ENCODE assay signal across 12 mouse cellular contexts in genomic region chr13:63032304-63032830, GRCm38 (mm10).
A peak's percentile ranks its signal among the peaks of the same experiment; 100 is the strongest.
DNase-seq lines count a peak whose midpoint lies in the region; ATAC-seq lines count a peak whose summit lies in the region.
"Had no signal": no experiment of that assay in that cellular context is flagged by ENCODE, and none has a peak within 500 bp of the region (broad histone marks: within the 10 kb centered on the region; RNA-seq: fewer than 3 reads in every experiment).

No protein-coding gene starts in this region.

- DNase-seq in forebrain, embryonic 14.5 days (ENCODE audit: low spot score), result peak; percentile 29
- DNase-seq in hindbrain, embryonic 14.5 days (ENCODE audit: low spot score), result no peak
- DNase-seq in hindbrain, embryonic 11.5 days (ENCODE audit: low spot score), result no peak
- DNase-seq in neural tube, embryonic 10.5 days (ENCODE audit: extremely low spot score, low spot score), result no peak
- DNase-seq in B cell, adult 2 months, result no peak
- DNase-seq: adrenal gland, adult 2 months; cerebellum, adult 9-11 months had no signal

- no peaks in the 10 kb centered on the region for H3K36me3 ChIP-seq in forebrain, embryonic 14.5 days (ENCODE audit: control insufficient read depth, insufficient read depth, low read length)
- no peaks in the 10 kb centered on the region for H3K36me3 ChIP-seq in forebrain, embryonic 12.5 days (replicated peaks)
- no peaks in the 10 kb centered on the region for H3K36me3 ChIP-seq in hindbrain, embryonic 14.5 days (replicated peaks; ENCODE audit: control insufficient read depth, insufficient read depth)
- H3K36me3 ChIP-seq in hindbrain, embryonic 11.5 days (ENCODE audit: control insufficient read depth, insufficient read depth, low read length), result no peaks in the 10 kb centered on the region
- H3K36me3 ChIP-seq in neural tube, embryonic 13.5 days, result no peaks in the 10 kb centered on the region
- no peaks in the 10 kb centered on the region for H3K36me3 ChIP-seq in neural tube, embryonic 15.5 days
- H3K36me3 ChIP-seq: lung, embryonic 15.5 days had no signal

- 74% methylated on average over 5 of the region's 5 CpGs for WGBS in forebrain, embryonic 14.5 days
- 80% methylated on average over 5 of the region's 5 CpGs for WGBS in forebrain, embryonic 12.5 days
- WGBS in hindbrain, embryonic 14.5 days, result 76% methylated on average over 5 of the region's 5 CpGs
- WGBS in hindbrain, embryonic 11.5 days, result 85% methylated on average over 5 of the region's 5 CpGs
- WGBS in neural tube, embryonic 13.5 days, result 74% methylated on average over 5 of the region's 5 CpGs
- WGBS in neural tube, embryonic 15.5 days, result 78% methylated on average over 5 of the region's 5 CpGs

- no peaks in the 10 kb centered on the region for H3K9me3 ChIP-seq in forebrain, embryonic 14.5 days (replicated peaks; ENCODE audit: control insufficient read depth, low read length)
- H3K9me3 ChIP-seq in forebrain, embryonic 12.5 days, result no peaks in the 10 kb centered on the region
- H3K9me3 ChIP-seq in hindbrain, embryonic 14.5 days (ENCODE audit: control insufficient read depth, low read length), result no peaks in the 10 kb centered on the region
- no peaks in the 10 kb centered on the region for H3K9me3 ChIP-seq in hindbrain, embryonic 11.5 days (ENCODE audit: control insufficient read depth, low read length)
- H3K9me3 ChIP-seq in neural tube, embryonic 13.5 days, result no peaks in the 10 kb centered on the region
- H3K9me3 ChIP-seq in neural tube, embryonic 15.5 days (replicated peaks), result no peaks in the 10 kb centered on the region
- H3K9me3 ChIP-seq: lung, embryonic 15.5 days had no signal

- H3K27ac ChIP-seq in forebrain, embryonic 14.5 days (ENCODE audit: low read depth, low read length), result peak overlapping the region; percentile 58; the same call in 1 of the 2 replicates
- H3K27ac ChIP-seq in forebrain, embryonic 12.5 days, result no peak overlapping the region
- H3K27ac ChIP-seq in hindbrain, embryonic 14.5 days, result 0 out of 2 replicates have a peak overlapping the region, but pooled peaks have one; percentile 3
- H3K27ac ChIP-seq in hindbrain, embryonic 11.5 days (ENCODE audit: low read depth, low read length), result no peak overlapping the region
- peak overlapping the region; percentile 6; the same call in 1 of the 2 replicates for H3K27ac ChIP-seq in neural tube, embryonic 13.5 days (replicated peaks)
- H3K27ac ChIP-seq in neural tube, embryonic 15.5 days (replicated peaks), result peak overlapping the region; percentile 41
- H3K27ac ChIP-seq: heart, adult 2 months; lung, embryonic 15.5 days had no signal

- peak; percentile 31; the same call in 1 of the 2 replicates for ATAC-seq in forebrain, embryonic 14.5 days
- no peak for ATAC-seq in forebrain, embryonic 12.5 days (ENCODE audit: low FRiP score)
- 0 out of 2 replicates have a peak, but pooled peaks have one; percentile 25 for ATAC-seq in hindbrain, embryonic 14.5 days (ENCODE audit: low FRiP score)
- no peak for ATAC-seq in hindbrain, embryonic 11.5 days (ENCODE audit: low FRiP score)
- ATAC-seq in neural tube, embryonic 13.5 days (ENCODE audit: low read depth), result no peak
- no peak for ATAC-seq in neural tube, embryonic 15.5 days (ENCODE audit: low FRiP score)

- H3K9ac ChIP-seq in forebrain, embryonic 14.5 days (ENCODE audit: low read length), result no peak overlapping the region
- no peak overlapping the region for H3K9ac ChIP-seq in forebrain, embryonic 12.5 days
- H3K9ac ChIP-seq in hindbrain, embryonic 14.5 days, result no peak overlapping the region
- no peak overlapping the region for H3K9ac ChIP-seq in hindbrain, embryonic 11.5 days (ENCODE audit: low read depth, low read length)
- H3K9ac ChIP-seq in neural tube, embryonic 13.5 days, result no peak overlapping the region
- H3K9ac ChIP-seq in neural tube, embryonic 15.5 days (replicated peaks), result no peak overlapping the region
- H3K9ac ChIP-seq: lung, embryonic 15.5 days had no signal

- H3K27me3 ChIP-seq in forebrain, embryonic 14.5 days (replicated peaks; ENCODE audit: control insufficient read depth, insufficient read depth, low read length), result no peaks in the 10 kb centered on the region
- no peaks in the 10 kb centered on the region for H3K27me3 ChIP-seq in forebrain, embryonic 12.5 days
- H3K27me3 ChIP-seq in hindbrain, embryonic 14.5 days (ENCODE audit: control insufficient read depth, insufficient read depth, low read length), result no peaks in the 10 kb centered on the region
- H3K27me3 ChIP-seq in hindbrain, embryonic 11.5 days (ENCODE audit: control insufficient read depth, insufficient read depth, low read length), result no peaks in the 10 kb centered on the region
- H3K27me3 ChIP-seq in neural tube, embryonic 13.5 days, result no peaks in the 10 kb centered on the region
- no peaks in the 10 kb centered on the region for H3K27me3 ChIP-seq in neural tube, embryonic 15.5 days (replicated peaks)
- H3K27me3 ChIP-seq: lung, embryonic 15.5 days had no signal

- H3K4me2 ChIP-seq in forebrain, embryonic 14.5 days (ENCODE audit: low read length), result no peak overlapping the region
- H3K4me2 ChIP-seq in forebrain, embryonic 12.5 days, result no peak overlapping the region
- no peak overlapping the region for H3K4me2 ChIP-seq in hindbrain, embryonic 14.5 days (replicated peaks)
- H3K4me2 ChIP-seq in hindbrain, embryonic 11.5 days (replicated peaks; ENCODE audit: low read depth, low read length), result no peak overlapping the region
- no peak overlapping the region for H3K4me2 ChIP-seq in neural tube, embryonic 13.5 days
- no peak overlapping the region for H3K4me2 ChIP-seq in neural tube, embryonic 15.5 days
- H3K4me2 ChIP-seq: lung, embryonic 15.5 days had no signal

- H3K4me3 ChIP-seq in forebrain, embryonic 14.5 days (ENCODE audit: low read depth, low read length), result no peak overlapping the region
- H3K4me3 ChIP-seq in forebrain, embryonic 12.5 days (replicated peaks), result no peak overlapping the region
- no peak overlapping the region for H3K4me3 ChIP-seq in hindbrain, embryonic 14.5 days (replicated peaks; ENCODE audit: low read length)
- no peak overlapping the region for H3K4me3 ChIP-seq in hindbrain, embryonic 11.5 days (ENCODE audit: low read depth, low read length)
- H3K4me3 ChIP-seq in neural tube, embryonic 13.5 days, result no peak overlapping the region
- H3K4me3 ChIP-seq in neural tube, embryonic 15.5 days (replicated peaks), result no peak overlapping the region
- H3K4me3 ChIP-seq: heart, adult 2 months; lung, embryonic 15.5 days had no signal

- peaks cover 13% of the 10 kb centered on the region for H3K4me1 ChIP-seq in forebrain, embryonic 14.5 days (ENCODE audit: control insufficient read depth, insufficient read depth, low read length)
- H3K4me1 ChIP-seq in forebrain, embryonic 12.5 days, result peaks cover 12% of the 10 kb centered on the region; the same call in 1 of the 2 replicates
- H3K4me1 ChIP-seq in hindbrain, embryonic 14.5 days (replicated peaks; ENCODE audit: control insufficient read depth, insufficient read depth, low read length), result no peaks in the 10 kb centered on the region; the same call in 1 of the 2 replicates
- H3K4me1 ChIP-seq in hindbrain, embryonic 11.5 days (replicated peaks; ENCODE audit: control insufficient read depth, insufficient read depth, low read length), result no peaks in the 10 kb centered on the region
- peaks cover 20% of the 10 kb centered on the region for H3K4me1 ChIP-seq in neural tube, embryonic 13.5 days (replicated peaks)
- peaks cover 11% of the 10 kb centered on the region; the same call in 1 of the 2 replicates for H3K4me1 ChIP-seq in neural tube, embryonic 15.5 days

Comparison
In these comparisons a context has a peak if more than half of its experiments do, and no peak if none do; other contexts are left out.
1. ATAC-seq: peak in forebrain, embryonic 14.5 days (single experiment) and hindbrain, embryonic 14.5 days (single experiment); none in forebrain, embryonic 12.5 days (single experiment), hindbrain, embryonic 11.5 days (single experiment), neural tube, embryonic 13.5 days (single experiment) and neural tube, embryonic 15.5 days (single experiment).
2. H3K27ac ChIP-seq: peak in forebrain, embryonic 14.5 days (single experiment), hindbrain, embryonic 14.5 days (single experiment), neural tube, embryonic 13.5 days (single experiment) and neural tube, embryonic 15.5 days (single experiment); none in forebrain, embryonic 12.5 days (single experiment) and hindbrain, embryonic 11.5 days (single experiment).